Mouse (Mus musculus): ENCODE data around the gene Tmem87b. TPM values are rescaled to one million over a fixed set of nuclear protein-coding genes. Genes with fewer than 3 reads are reported as not detected.

The Tmem87b gene
- polyA plus RNA-seq, 1 experiment from 2014 or later, result 32.1 TPM

GRCm38 (mm10) chr2:128872256-128872655 lies 54.3 kb downstream of the Tmem87b start:
- ATAC-seq, result no peak
- POLR2A ChIA-PET, result no interaction called here
- no peak for DNase-seq (ENCODE audit: low read depth, low spot score)
- TF ChIP-seq CTCF (IDR thresholded peaks at IDR 0.05), result no peak
- CTCF ChIA-PET, result no interaction called here
- in situ Hi-C loops (cut with MboI; ENCODE audit: low pct_unique_long_range_greater_than_20kb), result loop anchor here (25.0 kb wide), 1 partner anchor 390 kb away; no protein-coding TSS in a partner anchor
- H3K27me3 ChIP-seq, result no peaks in the 10 kb centered on the region

- ChIA-PET CTCF (no interaction called here), POLR2A (no interaction called here)
- in situ Hi-C loops (cut with MboI; ENCODE audit: low pct_unique_long_range_greater_than_20kb), result no loop called here
- ATAC-seq (no peak), DNase-seq (ENCODE audit: low read depth, low spot score) (no peak)
- TF ChIP-seq CTCF (IDR thresholded peaks at IDR 0.05), result no peak
- no peaks in the 10 kb centered on the region for H3K27me3 ChIP-seq
Measured at GRCm38 (mm10) chr2:128875526-128875925, 57.6 kb downstream of the Tmem87b start.

- no peaks in the 10 kb centered on the region for H3K27me3 ChIP-seq
- CTCF ChIA-PET, result interaction anchor here (1.4 kb wide), 1 partner anchor 14 kb away, joined by 3 read pairs; no protein-coding TSS in a partner anchor
- POLR2A ChIA-PET, result no interaction called here
- TF ChIP-seq CTCF (IDR thresholded peaks at IDR 0.05), result peak; percentile 65
- ATAC-seq (no peak), DNase-seq (ENCODE audit: low read depth, low spot score) (no peak)
- in situ Hi-C loops (cut with MboI; ENCODE audit: low pct_unique_long_range_greater_than_20kb), result no loop called here
Measured at GRCm38 (mm10) chr2:128881236-128881635, 63.3 kb downstream of the Tmem87b start.

- no peaks in the 10 kb centered on the region for H3K27me3 ChIP-seq
- ChIA-PET CTCF (interaction anchor here (1.3 kb wide), 1 partner anchor 25 kb away, joined by 3 read pairs; no protein-coding TSS in a partner anchor), POLR2A (no interaction called here)
- ATAC-seq (no peak), DNase-seq (ENCODE audit: low read depth, low spot score) (no peak)
- in situ Hi-C loops (cut with MboI; ENCODE audit: low pct_unique_long_range_greater_than_20kb), result no loop called here
- TF ChIP-seq CTCF (IDR thresholded peaks at IDR 0.05), result no peak
Measured at GRCm38 (mm10) chr2:128885225-128885811, 67.4 kb downstream of the Tmem87b start.

- in situ Hi-C loops (cut with MboI; ENCODE audit: low pct_unique_long_range_greater_than_20kb), result no loop called here
- peak; percentile 54 for ATAC-seq
- POLR2A ChIA-PET, result interaction anchor here (0.6 kb wide), 1 partner anchor 306 kb away, joined by 3 read pairs; no protein-coding TSS in a partner anchor
- no peak for DNase-seq (ENCODE audit: low read depth, low spot score)
- no peak for TF ChIP-seq CTCF (IDR thresholded peaks at IDR 0.05)
- H3K27me3 ChIP-seq, result no peaks in the 10 kb centered on the region
- CTCF ChIA-PET, result interaction anchor here (1.2 kb wide), 1 partner anchor 38 kb away, joined by 4 read pairs; no protein-coding TSS in a partner anchor
Measured at GRCm38 (mm10) chr2:128887866-128888550, 70.1 kb downstream of the Tmem87b start.

GRCm38 (mm10) chr2:128890661-128891335 lies 72.9 kb downstream of the Tmem87b start:
- no peaks in the 10 kb centered on the region for H3K27me3 ChIP-seq
- no peak for TF ChIP-seq CTCF (IDR thresholded peaks at IDR 0.05)
- in situ Hi-C loops (cut with MboI; ENCODE audit: low pct_unique_long_range_greater_than_20kb), result no loop called here
- ATAC-seq, result no peak
- ChIA-PET CTCF (no interaction called here), POLR2A (no interaction called here)
- no peak for DNase-seq (ENCODE audit: low read depth, low spot score)

- TF ChIP-seq CTCF (IDR thresholded peaks at IDR 0.05), result no peak
- ChIA-PET CTCF (no interaction called here), POLR2A (no interaction called here)
- H3K27me3 ChIP-seq, result no peaks in the 10 kb centered on the region
- in situ Hi-C loops (cut with MboI; ENCODE audit: low pct_unique_long_range_greater_than_20kb), result no loop called here
- ATAC-seq (no peak), DNase-seq (ENCODE audit: low read depth, low spot score) (no peak)
Measured at GRCm38 (mm10) chr2:128892180-128892721, 74.3 kb downstream of the Tmem87b start.

GRCm38 (mm10) chr2:128902843-128903242 lies 84.9 kb downstream of the Tmem87b start:
- TF ChIP-seq CTCF (IDR thresholded peaks at IDR 0.05), result no peak
- in situ Hi-C loops (cut with MboI; ENCODE audit: low pct_unique_long_range_greater_than_20kb), result no loop called here
- H3K27me3 ChIP-seq, result no peaks in the 10 kb centered on the region
- ChIA-PET POLR2A (no interaction called here), CTCF (interaction anchor here (0.9 to 1.3 kb wide), 2 partner anchors 8 to 45 kb away, joined by 3 to 4 read pairs; no protein-coding TSS in a partner anchor)
- DNase-seq (ENCODE audit: low read depth, low spot score), result no peak
- ATAC-seq, result no peak

GRCm38 (mm10) chr2:128903661-128904060 lies 85.7 kb downstream of the Tmem87b start:
- in situ Hi-C loops (cut with MboI; ENCODE audit: low pct_unique_long_range_greater_than_20kb), result no loop called here
- H3K27me3 ChIP-seq, result no peaks in the 10 kb centered on the region
- ATAC-seq, result no peak
- ChIA-PET POLR2A (no interaction called here), CTCF (interaction anchor here (1.3 kb wide), 1 partner anchor 9 kb away, joined by 4 read pairs; no protein-coding TSS in a partner anchor)
- no peak for DNase-seq (ENCODE audit: low read depth, low spot score)
- no peak for TF ChIP-seq CTCF (IDR thresholded peaks at IDR 0.05)

Other genes starting within 250 kb of the Tmem87b start
- gene Spdye4c, start 226.9 kb upstream of the Tmem87b start, polyA plus RNA-seq (2021), result not detected
- 57.0 TPM for gene Anapc1, start 130.7 kb upstream of the Tmem87b start, polyA plus RNA-seq (2021)
- 2.5 TPM for gene Mertk, start 119.2 kb upstream of the Tmem87b start, polyA plus RNA-seq (2021)
- gene Fbln7, start 44.9 kb downstream of the Tmem87b start, polyA plus RNA-seq (2021), result 9.4 TPM
- gene Zc3h8, start 126.0 kb downstream of the Tmem87b start, polyA plus RNA-seq (2021), result 8.5 TPM
- gene Zc3h6, start 149.3 kb downstream of the Tmem87b start, polyA plus RNA-seq (2021), result 5.8 TPM
- 4.8 TPM for gene Gm10762, start 149.6 kb downstream of the Tmem87b start, polyA plus RNA-seq (2021)
- gene Vinac1, start 230.1 kb downstream of the Tmem87b start, polyA plus RNA-seq (2021), result 0.04 TPM
- gene Ttl, start 247.8 kb downstream of the Tmem87b start, polyA plus RNA-seq (2021), result 18.1 TPM

Data from Patski (cell line).